Mouse (Mus musculus): ENCODE results near the gene Cct7.

- TF ChIP-seq CTCF (conservative IDR thresholded peaks at IDR 0.05; ENCODE audit: low read length) (no peak), POU5F1 (IDR thresholded peaks at IDR 0.05; ENCODE audit: borderline replicate concordance, low read length) (no peak)
Observed at GRCm38 (mm10) chr6:85423836-85424379, 27.4 kb upstream of the Cct7 start, which contains the start of gene Noto.

Measured in E14TG2a.4 (cell line).